ENCODE assay signal across 15 mouse cellular contexts in genomic region chr17:90531443-90531842, GRCm38 (mm10).
DNase-seq lines count a peak whose midpoint lies in the region; ATAC-seq lines count a peak whose summit lies in the region.
"Had no signal": no experiment of that assay in that cellular context is flagged by ENCODE, and none has a peak within 500 bp of the region (broad histone marks: within the 10 kb centered on the region; RNA-seq: fewer than 3 reads in every experiment).

No protein-coding gene starts in this region.

- no peak for DNase-seq in frontal cortex, postnatal 10 days (ENCODE audit: low spot score in 2 of 2)
- DNase-seq in brain, adult 2 months (ENCODE audit: low read depth, low spot score), result peak; percentile 92
- DNase-seq in brain, embryonic 18.5 days (ENCODE audit: low read depth, low spot score), result peak; percentile 37
- DNase-seq in cerebellum, adult 9-11 months, result peak; percentile 59
- no peak for DNase-seq in embryo, embryonic 10 days (ENCODE audit: low spot score)
- no peak for DNase-seq in ovary, postnatal 36 days (ENCODE audit: low spot score)
- DNase-seq: adrenal gland, adult 2 months; B cell, adult 2 months; gastrocnemius, adult 2 months; kidney, adult 11 months; kidney, postnatal 36 days; thymus, postnatal 25 days had no signal

- peak; percentile 74 for ATAC-seq in frontal cortex, adult (ENCODE audit: low TSS enrichment)
- ATAC-seq: midbrain, embryonic 15.5 days; Patski had no signal

Comparison
In these comparisons a context has a peak if more than half of its experiments do, and no peak if none do; other contexts are left out.
1. DNase-seq: peak in brain, adult 2 months (single experiment), brain, embryonic 18.5 days (single experiment) and cerebellum, adult 9-11 months (single experiment); none in frontal cortex, postnatal 10 days (0 of 2), embryo, embryonic 10 days (single experiment) and ovary, postnatal 36 days (single experiment).